Mouse (Mus musculus) lung, postnatal 14 days (tissue): ENCODE measurements at regions not wholly inside any gene's neighbourhood (a gene's known extent, or its start where the extent isn't known, plus 50 kb on each side); places are given as distances from the start of the nearest gene placed in this dataset.

Experiments used
- DNase-seq: peaks from one replicate; pipeline ENCODE4 v3.0.0; 2021

GRCm38 (mm10) chr12:27593436-27593835 is 251.1 kb upstream of the Sox11 start:
- no peak for DNase-seq

GRCm38 (mm10) chr12:27576109-27576700 is 233.8 kb upstream of the Sox11 start:
- DNase-seq = no peak

GRCm38 (mm10) chr12:27575629-27576028 is 233.3 kb upstream of the Sox11 start:
- no peak for DNase-seq

- no peak for DNase-seq
Measured at GRCm38 (mm10) chr12:27567250-27567649, 224.9 kb upstream of the Sox11 start.

GRCm38 (mm10) chr12:27565965-27566507 is 223.7 kb upstream of the Sox11 start:
- no peak for DNase-seq

- no peak for DNase-seq
Measured at GRCm38 (mm10) chr12:27564641-27565306, 222.4 kb upstream of the Sox11 start.

DNA sequence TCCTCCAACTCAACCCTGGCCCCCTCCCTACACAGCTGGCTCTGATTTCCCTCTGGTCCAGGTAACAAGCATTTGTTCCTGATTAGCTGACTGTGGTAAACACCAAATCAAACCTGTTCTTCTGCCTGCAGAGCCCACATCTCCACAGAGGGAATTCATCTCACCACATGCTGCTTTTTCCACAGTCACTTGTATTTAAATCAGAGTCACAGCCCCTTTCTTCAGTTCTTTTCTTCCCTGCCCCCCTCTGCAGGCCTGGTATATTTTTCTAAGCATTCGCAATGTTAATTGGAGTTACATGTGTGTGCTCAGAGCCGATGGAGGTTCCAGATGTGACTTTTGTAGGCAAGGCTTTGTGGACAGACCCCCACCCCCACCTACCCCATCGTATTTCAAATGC is 221.5 kb upstream of the Sox11 start:
- DNase-seq = no peak

- no peak for DNase-seq
Measured at GRCm38 (mm10) chr12:27552809-27553208, 210.4 kb upstream of the Sox11 start.

- no peak for DNase-seq
Measured at GRCm38 (mm10) chr12:27538210-27538609, 195.8 kb upstream of the Sox11 start.

GRCm38 (mm10) chr12:27537507-27537906 is 195.1 kb upstream of the Sox11 start:
- no peak for DNase-seq

DNA sequence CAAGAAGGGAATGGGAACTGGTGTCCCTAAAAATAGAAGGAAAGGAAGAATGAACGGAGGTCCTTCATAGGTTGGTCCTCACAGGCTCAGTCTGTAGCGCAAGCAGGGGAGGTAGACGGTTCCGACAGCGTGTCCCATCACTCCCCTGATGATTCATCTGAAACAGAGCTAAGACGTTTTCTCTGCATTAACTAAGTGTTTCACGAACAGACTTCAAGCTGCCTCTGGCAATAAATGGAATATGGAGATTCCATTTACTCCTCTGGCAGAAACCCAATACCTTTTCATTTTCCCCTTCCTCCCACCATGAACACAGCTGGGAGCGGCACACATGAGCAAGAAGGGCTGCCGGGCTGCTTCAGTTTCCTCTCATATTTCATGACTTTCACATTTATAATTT is 194.6 kb upstream of the Sox11 start:
- no peak for DNase-seq

DNA sequence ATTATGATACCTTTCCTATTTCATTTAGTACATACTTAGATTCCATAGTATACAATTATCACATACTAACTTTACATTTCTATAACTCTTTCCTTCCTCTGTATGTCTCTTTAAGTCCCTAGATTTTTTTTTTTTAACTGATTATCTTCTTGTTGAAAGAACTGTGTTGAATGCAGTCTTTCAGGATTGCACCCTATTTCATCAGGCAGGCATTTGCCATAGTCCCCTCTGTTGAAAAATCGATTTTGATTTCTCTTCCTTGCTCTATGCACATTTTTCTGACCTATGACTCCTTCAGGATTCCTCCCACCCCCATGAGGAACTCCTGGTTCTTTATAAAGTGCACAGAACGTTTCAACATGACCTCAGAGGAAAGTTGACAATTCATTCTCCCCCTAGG is 183.2 kb upstream of the Sox11 start:
- DNase-seq = no peak

DNA sequence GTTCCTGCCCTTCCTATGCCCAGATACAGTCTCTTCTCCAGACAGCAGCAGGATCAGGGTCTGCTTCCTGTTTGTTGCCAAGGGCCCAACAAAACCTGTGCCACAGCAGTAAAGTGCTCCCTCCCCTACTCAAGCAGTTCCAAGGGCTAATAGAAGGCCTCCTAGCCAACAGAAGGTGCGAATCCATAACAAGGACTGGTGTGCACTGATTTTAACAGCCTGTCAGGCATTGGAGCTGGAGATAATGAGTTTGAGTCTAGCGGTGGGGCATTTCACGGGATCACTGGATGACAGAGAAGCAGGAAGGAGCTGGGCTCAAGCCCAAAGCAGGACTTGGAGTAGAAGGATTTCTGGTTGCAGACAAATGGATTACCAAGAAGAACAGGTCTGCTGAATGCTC is 170.9 kb upstream of the Sox11 start:
- no peak for DNase-seq

DNA sequence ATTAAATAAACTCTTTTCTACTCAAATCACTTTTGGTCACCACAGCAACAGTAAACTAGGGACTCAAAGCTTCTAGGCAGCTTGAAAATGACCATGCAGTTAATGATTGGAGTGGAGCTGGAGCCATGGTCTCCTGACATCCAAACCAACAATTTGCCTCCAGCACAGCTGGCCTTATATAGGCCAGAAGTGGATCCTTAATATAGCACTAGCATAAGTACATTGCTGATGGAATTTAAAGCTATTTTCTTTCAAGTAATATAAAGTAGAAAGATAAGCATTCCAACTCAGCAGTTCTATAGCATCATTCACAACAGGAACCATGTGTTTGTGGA is 165.8 kb upstream of the Sox11 start:
- no peak for DNase-seq

DNA sequence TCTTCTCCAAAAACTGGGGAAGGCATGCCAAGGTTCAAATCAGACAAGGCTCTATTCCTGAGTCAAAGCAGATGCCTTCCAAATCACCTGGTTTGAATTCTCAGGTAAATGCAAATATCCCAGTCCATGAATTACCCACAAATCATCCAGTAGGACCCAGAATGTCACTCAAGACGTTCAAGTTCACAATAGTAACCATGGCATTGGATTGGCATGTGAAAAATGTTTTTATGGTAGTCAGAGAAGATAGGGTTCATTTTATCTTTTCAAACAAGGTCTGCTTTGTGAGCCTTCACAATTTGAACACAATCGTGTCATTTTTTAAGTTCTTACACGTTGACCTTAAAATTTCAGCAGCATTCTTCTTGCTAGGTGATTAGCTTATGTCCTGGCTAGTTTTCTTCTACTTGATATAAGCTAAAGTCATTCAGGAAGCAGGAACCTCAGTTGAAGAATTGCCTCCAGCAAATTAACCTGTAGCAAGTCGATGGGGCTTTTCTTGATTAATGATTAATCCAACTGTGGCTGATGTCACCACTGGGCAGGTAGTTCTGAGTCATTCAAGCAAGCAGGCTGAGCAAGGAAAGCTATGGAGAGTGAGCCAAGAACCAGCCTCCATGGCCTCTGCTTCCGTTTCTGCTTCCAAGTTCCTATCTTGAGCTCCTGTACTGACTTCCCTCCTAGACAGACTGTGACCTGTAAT is 165.3 kb upstream of the Sox11 start:
- DNase-seq = no peak

GRCm38 (mm10) chr12:27502716-27503486 is 160.5 kb upstream of the Sox11 start:
- DNase-seq = no peak

DNA sequence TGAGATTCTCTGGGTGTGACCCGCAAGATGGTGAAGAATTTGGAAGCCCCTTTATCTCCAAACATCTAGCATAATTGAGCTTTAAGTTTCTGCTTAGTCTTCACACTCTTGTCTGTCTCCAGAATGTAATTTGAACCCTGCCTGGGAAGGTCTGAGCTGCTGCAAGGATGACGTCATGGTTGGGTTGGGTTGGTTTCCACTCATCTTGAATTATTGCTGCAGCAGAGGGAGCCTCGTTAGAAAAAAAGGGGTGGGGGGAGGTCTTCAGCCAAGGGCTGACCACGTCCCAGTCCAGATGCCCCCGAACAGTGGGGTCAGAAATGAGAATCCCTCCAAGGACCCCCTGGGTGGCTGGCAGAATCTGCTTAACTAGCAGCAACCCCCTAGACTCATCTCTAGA is 158.1 kb upstream of the Sox11 start:
- DNase-seq = no peak

- no peak for DNase-seq
Measured at GRCm38 (mm10) chr12:27499276-27499675, 156.9 kb upstream of the Sox11 start.

DNA sequence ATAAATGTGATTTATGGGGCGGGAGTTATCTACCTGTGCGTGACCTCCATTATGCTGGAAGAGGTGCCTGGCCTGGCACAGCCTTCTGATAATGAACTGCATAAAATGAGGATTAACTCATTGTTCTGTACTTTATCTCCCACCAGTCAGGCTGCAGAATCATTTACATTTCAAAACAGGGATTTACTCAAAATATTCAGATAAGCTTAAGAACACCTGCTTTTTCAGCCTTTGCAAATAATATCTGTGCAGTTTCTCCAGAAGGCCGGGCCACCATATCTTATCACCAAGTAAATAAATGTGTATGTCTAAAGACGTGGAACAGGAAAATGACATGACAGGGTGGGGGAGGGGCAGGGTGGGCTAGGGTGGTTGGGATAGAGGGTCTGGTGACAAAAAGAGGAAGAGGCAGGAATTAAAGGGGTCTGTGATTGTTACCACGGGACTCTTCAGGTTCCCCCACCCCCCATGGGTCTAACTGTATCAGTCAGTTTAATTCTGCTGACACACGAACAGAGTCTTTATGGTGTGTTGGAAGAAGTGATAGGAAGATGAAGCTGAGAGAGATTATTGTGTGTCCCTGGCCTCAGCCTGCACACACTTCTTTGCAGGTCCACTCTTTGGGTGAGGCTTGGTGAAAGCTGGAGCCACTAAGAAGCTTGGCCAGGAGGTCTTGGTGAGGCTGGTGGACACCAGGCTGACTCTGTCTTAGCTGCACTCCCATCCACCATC is 154.6 kb upstream of the Sox11 start:
- no peak for DNase-seq

- no peak for DNase-seq
Measured at GRCm38 (mm10) chr12:27492270-27492669, 149.9 kb upstream of the Sox11 start.

GRCm38 (mm10) chr12:27481230-27481629 is 138.9 kb upstream of the Sox11 start:
- DNase-seq = no peak

- DNase-seq = no peak
Measured at GRCm38 (mm10) chr12:27479601-27480001, 137.2 kb upstream of the Sox11 start.

DNA sequence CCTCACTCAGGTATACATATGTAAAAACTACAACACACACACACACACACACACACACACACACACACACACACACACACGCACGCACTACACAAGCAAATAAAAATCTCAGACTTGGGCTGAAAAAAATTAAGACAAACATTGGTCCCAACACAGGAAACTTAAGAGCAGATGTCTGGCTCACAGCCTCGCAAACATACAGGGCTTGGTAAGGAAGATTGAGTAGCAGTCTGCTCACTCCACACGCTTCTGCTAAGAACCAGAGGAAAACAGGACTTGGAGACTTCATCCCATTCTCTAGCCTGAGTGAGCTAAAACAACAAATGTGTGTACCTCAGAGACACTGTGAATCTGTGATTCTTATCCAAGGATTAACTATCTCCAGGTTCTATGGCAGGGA is 132.3 kb upstream of the Sox11 start:
- DNase-seq = no peak
